In the genomic region with DNA sequence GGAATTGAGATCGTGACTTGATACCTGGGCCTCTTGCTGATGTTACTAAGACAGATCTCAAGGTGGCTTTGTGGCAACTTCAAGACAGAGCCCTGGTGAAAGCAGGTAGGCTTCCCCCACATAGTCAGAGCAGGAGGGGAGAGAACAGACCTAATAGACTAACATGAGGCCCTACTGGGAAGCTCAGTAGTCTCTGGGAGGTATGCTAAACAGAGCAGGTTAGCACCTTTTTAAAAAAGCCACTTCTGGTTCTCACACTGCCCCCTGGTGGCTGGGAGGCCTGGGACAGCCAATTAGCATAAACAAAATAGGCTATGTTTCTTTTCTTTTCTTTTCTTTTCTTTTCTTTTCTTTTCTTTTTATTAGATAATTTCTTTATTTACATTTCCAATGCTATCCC, we compare ENCODE assay signal across 8 mouse cellular contexts. TPM values are rescaled to one million over a fixed set of nuclear protein-coding genes. Genes with fewer than 3 reads are reported as not detected.
DNase-seq lines count a peak whose midpoint lies in the region; TF ChIP-seq lines count a peak whose summit lies in the region.

No protein-coding gene starts in this region.

- no peak overlapping the region; the same call in 1 of the 2 replicates for H3K27ac ChIP-seq in left cerebral cortex, adult 2 months

- no peak overlapping the region for H3K4me3 ChIP-seq in left cerebral cortex, adult 2 months

- peak; percentile 55 for TF ChIP-seq CTCF in left cerebral cortex, adult 2 months (IDR thresholded peaks at IDR 0.05)

- DNase-seq in adrenal gland, postnatal 10 days: peak; percentile 38
- no peak for DNase-seq in adrenal gland, adult 2 months
- no peak for DNase-seq in left cerebral cortex, adult 2 months (ENCODE audit: extremely low spot score in 1 of 2, low spot score in 2 of 2)
- DNase-seq in left cerebral cortex, postnatal 10 days (ENCODE audit: extremely low spot score in 1 of 2, low spot score in 2 of 2): no peak
- peak; percentile 82 for DNase-seq in induced T-regulatory cell, adult 2 months (ENCODE audit: low read depth)
- DNase-seq in spleen, postnatal 4 days (ENCODE audit: low spot score in 2 of 2): peak; percentile 45 to 81
- no peak for DNase-seq in embryo, embryonic 10 days (ENCODE audit: low spot score)
- no peak for DNase-seq in right cerebral cortex, postnatal 14 days

- intact Hi-C loops in left cerebral cortex, adult 2 months (cut with DNase I): no loop called here
- intact Hi-C loops in left cerebral cortex, postnatal 10 days (cut with DNase I): no loop called here

RNA-seq across cellular contexts. Expression of a gene that starts 46.0 kb away (rescaled TPM):
- total RNA-seq in adrenal gland, postnatal 10 days (2021): 10 to 100 TPM; 12.0 to 17.3 TPM
- total RNA-seq in adrenal gland, adult 2 months (2021): 10 to 100 TPM in 1 of 2 experiments, 1 to 10 TPM in 1; 9.1 to 14.6 TPM
- 17.5 and 27.6 TPM in 2 replicates for polyA plus RNA-seq in adrenal gland, adult 2 months (2012; rRNA removed)
- 10 to 100 TPM; 57.2 to 59.8 TPM for total RNA-seq in left cerebral cortex, adult 2 months (2021)
- 10 to 100 TPM; 51.2 to 51.6 TPM for total RNA-seq in left cerebral cortex, postnatal 10 days (2021)

Comparison
In these comparisons a context has a peak if more than half of its experiments do, and no peak if none do; other contexts are left out.
1. DNase-seq: peak in adrenal gland, postnatal 10 days (single experiment), induced T-regulatory cell, adult 2 months (single experiment) and spleen, postnatal 4 days (2 of 2); none in adrenal gland, adult 2 months (single experiment), left cerebral cortex, adult 2 months (0 of 2), left cerebral cortex, postnatal 10 days (0 of 2), embryo, embryonic 10 days (single experiment) and right cerebral cortex, postnatal 14 days (single experiment).